Mouse (Mus musculus) adrenal gland, postnatal 10 days (tissue): ENCODE measurements around the gene Rbks. TPM values are rescaled to one million over a fixed set of nuclear protein-coding genes. Genes with fewer than 3 reads are reported as not detected.
"Not testable (repeated sequence)": the region's sequence is repeated elsewhere in the genome, so short reads cannot be mapped to it uniquely, and the experiment has no call there.

Source experiments
- DNase-seq: peaks from one replicate; pipeline ENCODE4 v3.0.0; 2021; ENCODE audit warnings: mixed read lengths
- total RNA-seq, 2 experiments: library from RNA; stranded (reverse); gene quantifications; 2 replicates each; pipeline ENCODE4 v1.2.3; 2021

Rbks gene
- total RNA-seq, 2 experiments from 2014 or later = 9.6 to 13.4 TPM

GRCm38 (mm10) chr5:31678000-31678399 lies 19.4 kb downstream of the Rbks start:
- DNase-seq = no peak

GRCm38 (mm10) chr5:31673431-31673830 lies 24.0 kb downstream of the Rbks start:
- DNase-seq = no peak

GRCm38 (mm10) chr5:31671137-31671536 lies 26.3 kb downstream of the Rbks start:
- DNase-seq = no peak

- DNase-seq = no peak
Measured at GRCm38 (mm10) chr5:31669984-31670383, 27.4 kb downstream of the Rbks start.

- no peak for DNase-seq
Measured at GRCm38 (mm10) chr5:31668325-31668968, 29.0 kb downstream of the Rbks start.

- peak; percentile 23 for DNase-seq
Measured at GRCm38 (mm10) chr5:31666176-31666575, 31.3 kb downstream of the Rbks start.

GRCm38 (mm10) chr5:31655688-31656190 lies 41.7 kb downstream of the Rbks start:
- DNase-seq = peak; percentile 25

GRCm38 (mm10) chr5:31650518-31651288 lies 46.7 kb downstream of the Rbks start:
- no peak for DNase-seq

- no peak for DNase-seq
Measured at GRCm38 (mm10) chr5:31647327-31647726, 50.1 kb downstream of the Rbks start.

- no peak for DNase-seq
Measured at GRCm38 (mm10) chr5:31646574-31646973, 50.9 kb downstream of the Rbks start.

GRCm38 (mm10) chr5:31645798-31646197 lies 51.6 kb downstream of the Rbks start:
- DNase-seq = no peak

- DNase-seq = no peak
Measured at GRCm38 (mm10) chr5:31644847-31645246, 52.6 kb downstream of the Rbks start.

- DNase-seq = no peak
Measured at GRCm38 (mm10) chr5:31644272-31644671, 53.2 kb downstream of the Rbks start.

GRCm38 (mm10) chr5:31642300-31642699 lies 55.1 kb downstream of the Rbks start:
- DNase-seq = no peak

GRCm38 (mm10) chr5:31640542-31640941 lies 56.9 kb downstream of the Rbks start:
- no peak for DNase-seq

GRCm38 (mm10) chr5:31636636-31637253 lies 60.7 kb downstream of the Rbks start:
- no peak for DNase-seq

GRCm38 (mm10) chr5:31634679-31635078 lies 62.7 kb downstream of the Rbks start:
- no peak for DNase-seq

GRCm38 (mm10) chr5:31634161-31634560 lies 63.3 kb downstream of the Rbks start:
- no peak for DNase-seq

- DNase-seq = not testable (repeated sequence)
Measured at GRCm38 (mm10) chr5:31631169-31631568, 66.3 kb downstream of the Rbks start.

GRCm38 (mm10) chr5:31630064-31630463 lies 67.4 kb downstream of the Rbks start:
- peak; percentile 71 for DNase-seq

GRCm38 (mm10) chr5:31628555-31628954 lies 68.9 kb downstream of the Rbks start:
- no peak for DNase-seq

GRCm38 (mm10) chr5:31627562-31628526 lies 69.6 kb downstream of the Rbks start:
- DNase-seq = no peak
